Mouse (Mus musculus): ENCODE data around the gene Tbc1d17.

DNA sequence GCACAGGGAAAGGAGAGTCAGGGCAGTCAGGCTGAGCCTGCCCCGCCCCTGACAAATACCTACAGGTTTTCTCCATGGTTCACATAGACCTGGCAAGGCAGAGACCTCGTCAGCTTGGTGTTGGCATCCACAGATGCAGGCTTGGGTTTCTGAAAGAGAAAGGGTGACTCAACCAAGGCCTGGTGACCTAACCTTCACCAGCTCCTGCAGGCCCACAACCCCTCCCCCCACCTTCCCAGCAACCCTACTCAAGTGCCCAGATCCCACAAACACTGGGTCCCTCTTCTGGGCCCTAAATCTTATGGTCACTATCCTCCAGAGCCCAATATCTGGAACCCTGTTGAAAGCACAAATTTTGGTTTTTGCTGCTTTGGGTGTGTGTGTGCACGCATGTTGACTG, 34.2 kb upstream of the Tbc1d17 start:
- TF ChIP-seq CTCF (IDR thresholded peaks at IDR 0.05; ENCODE audit: extremely low read depth, insufficient read depth, low read length) (no peak), POLR2A (IDR thresholded peaks at IDR 0.05; ENCODE audit: extremely low read depth, insufficient read depth, low read length) (no peak)

Measured in cortical plate, adult 2 months (tissue).